Mouse (Mus musculus): ENCODE measurements around the gene Surf1.

DNA sequence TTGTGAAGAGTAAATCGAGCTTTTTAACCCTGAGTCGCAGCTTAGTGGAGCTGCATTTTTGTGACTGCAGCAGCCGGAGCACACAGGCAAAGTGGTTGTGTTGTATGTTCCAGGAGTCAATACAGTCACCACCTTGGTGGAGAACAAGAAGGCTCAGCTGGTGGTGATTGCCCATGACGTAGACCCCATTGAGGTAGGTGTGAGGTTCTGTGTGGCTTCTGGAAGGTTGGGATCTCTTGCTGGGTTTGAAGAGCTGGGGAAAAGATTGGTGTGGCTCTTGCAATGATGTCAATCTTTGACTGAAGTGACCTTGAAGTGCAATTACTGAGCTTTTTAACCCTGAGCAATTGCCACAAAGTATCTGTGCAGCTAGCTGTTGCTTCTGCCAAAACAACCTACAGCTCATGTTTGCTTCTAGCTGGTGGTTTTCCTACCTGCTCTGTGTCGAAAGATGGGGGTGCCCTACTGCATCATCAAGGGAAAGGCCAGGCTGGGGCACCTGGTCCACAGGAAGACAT is 4.0 kb downstream of the Surf1 start:
- TF ChIP-seq POLR2A (IDR thresholded peaks at IDR 0.05; ENCODE audit: insufficient read length, low read depth): peak; percentile 5
- no peak for TF ChIP-seq MAX (IDR thresholded peaks at IDR 0.05; ENCODE audit: low read depth)
- no peak for TF ChIP-seq POLR2AphosphoS2 (IDR thresholded peaks at IDR 0.05; ENCODE audit: insufficient read length, low read depth)
- TF ChIP-seq TCF12 (IDR thresholded peaks at IDR 0.05; ENCODE audit: insufficient read depth, poor library complexity, severe bottlenecking): no peak
- TF ChIP-seq E2F4 (IDR thresholded peaks at IDR 0.05; ENCODE audit: insufficient read depth): no peak
